Mouse (Mus musculus): ENCODE data around the gene Gm44. TPM values are rescaled to one million over a fixed set of nuclear protein-coding genes. Genes with fewer than 3 reads are reported as not detected.
"Not testable (repeated sequence)": the region's sequence is repeated elsewhere in the genome, so short reads cannot be mapped to it uniquely, and the experiment has no call there.

Gm44 gene
- not detected in 2 replicates for polyA plus RNA-seq (2016; fragmentation: Nextera tagmentation; extraction: Ambion mirVana)

GRCm38 (mm10) chrX:90891842-90892241 lies at the start of gene Gm44:
TSS of gene Gm44 (plus strand) at chrX:90892142.
- no peaks in the 10 kb centered on the region for H3K27me3 ChIP-seq (ENCODE audit: insufficient read depth, poor library complexity, severe bottlenecking)
- H3K4me3 ChIP-seq = no peak within 1 kb of the TSS
- no peaks in the 10 kb centered on the region for H3K4me1 ChIP-seq
- H3K27ac ChIP-seq = no peak within 1 kb of the TSS
- WGBS = 81% methylated on average over 4 of the region's 4 CpGs
- H3K9me3 ChIP-seq = no peaks in the 10 kb centered on the region
- H3K36me3 ChIP-seq = no peaks in the 10 kb centered on the region
- no peak for DNase-seq (ENCODE audit: low spot score)

- DNase-seq (ENCODE audit: low spot score) = no peak
- 56% methylated on average over 1 of the region's 1 CpGs for WGBS
- Histone ChIP-seq H3K9me3 (no peaks in the 10 kb centered on the region), H3K4me3 (no peak overlapping the region), H3K27ac (no peak overlapping the region), H3K36me3 (no peaks in the 10 kb centered on the region), H3K4me1 (no peaks in the 10 kb centered on the region), H3K27me3 (ENCODE audit: insufficient read depth, poor library complexity, severe bottlenecking) (no peaks in the 10 kb centered on the region)
These were observed 36.0 kb downstream of the Gm44 start for GRCm38 (mm10) chrX:90927989-90928388.

GRCm38 (mm10) chrX:90938211-90938610 lies 46.3 kb downstream of the Gm44 start:
- not testable (repeated sequence) for H3K36me3 ChIP-seq; H3K27me3 ChIP-seq (ENCODE audit: insufficient read depth, poor library complexity, severe bottlenecking); H3K27ac ChIP-seq; H3K4me1 ChIP-seq; DNase-seq (ENCODE audit: low spot score); H3K9me3 ChIP-seq; H3K4me3 ChIP-seq
- WGBS = 67% methylated on average over 2 of the region's 2 CpGs
